Mouse (Mus musculus) CD4-positive, CD25-positive, alpha-beta regulatory T cell, adult 9 weeks (primary cell): ENCODE results near the gene Nrgn. TPM values are rescaled to one million over a fixed set of nuclear protein-coding genes. Genes with fewer than 3 reads are reported as not detected.

ENCODE experiments used
- polyA plus RNA-seq: library from polyadenylated mRNA; unstranded; fragments of 100-300 nt; shearing (Covaris generic); gene quantifications from one replicate; pipeline ENCODE4 v1.2.1, GENCODE M21; 2017

Gene Nrgn
- 4.8 TPM for polyA plus RNA-seq

GRCm38 (mm10) chr9:37552536-37553293 is at the start of gene Nrgn:
TSS of gene Nrgn (minus strand) at chr9:37552904.

GRCm38 (mm10) chr9:37554838-37555748 is 2.4 kb upstream of the Nrgn start, which contains the start of gene Siae:
TSS of gene Siae (plus strand) at chr9:37555698.

GRCm38 (mm10) chr9:37539170-37540025 is 13.3 kb downstream of the Nrgn start, which contains the start of gene Vsig2:
TSS of gene Vsig2 (plus strand) at chr9:37539255.

GRCm38 (mm10) chr9:37527396-37528224 is 25.1 kb downstream of the Nrgn start, which contains the start of gene Esam:
TSS of gene Esam (plus strand) at chr9:37528078.

Other genes with a start within 250 kb of the Nrgn start
- gene Ccdc15, start 204.5 kb downstream of the Nrgn start, polyA plus RNA-seq = 9.7 TPM
- gene Hepacam, start 185.6 kb downstream of the Nrgn start, polyA plus RNA-seq = not detected
- not detected for gene Robo4, start 151.0 kb downstream of the Nrgn start, polyA plus RNA-seq
- not detected for gene Robo3, start 119.7 kb downstream of the Nrgn start, polyA plus RNA-seq
- 5.7 TPM for gene Msantd2, start 63.6 kb downstream of the Nrgn start, polyA plus RNA-seq
- not detected for gene Esam, start 24.8 kb downstream of the Nrgn start, polyA plus RNA-seq
- not detected for gene Vsig2, start 13.6 kb downstream of the Nrgn start, polyA plus RNA-seq
- gene Siae, start 2.8 kb upstream of the Nrgn start, polyA plus RNA-seq = 19.7 TPM
- gene Spa17, start 60.8 kb upstream of the Nrgn start, polyA plus RNA-seq = 1.2 TPM
- 174 TPM for gene Tbrg1, start 104.4 kb upstream of the Nrgn start, polyA plus RNA-seq
- not detected for gene Panx3, start 116.3 kb upstream of the Nrgn start, polyA plus RNA-seq
- gene Olfr160, start 163.3 kb upstream of the Nrgn start, polyA plus RNA-seq = not detected
- gene Olfr874, start 192.2 kb upstream of the Nrgn start, polyA plus RNA-seq = not detected
- gene Olfr875, start 219.0 kb upstream of the Nrgn start, polyA plus RNA-seq = not detected